Mouse (Mus musculus): ENCODE measurements around the gene Snx15. TPM values are rescaled to one million over a fixed set of nuclear protein-coding genes. Genes with fewer than 3 reads are reported as not detected.

Gene Snx15
- polyA plus RNA-seq, 1 experiment from 2014 or later, result 33.1 TPM

DNA sequence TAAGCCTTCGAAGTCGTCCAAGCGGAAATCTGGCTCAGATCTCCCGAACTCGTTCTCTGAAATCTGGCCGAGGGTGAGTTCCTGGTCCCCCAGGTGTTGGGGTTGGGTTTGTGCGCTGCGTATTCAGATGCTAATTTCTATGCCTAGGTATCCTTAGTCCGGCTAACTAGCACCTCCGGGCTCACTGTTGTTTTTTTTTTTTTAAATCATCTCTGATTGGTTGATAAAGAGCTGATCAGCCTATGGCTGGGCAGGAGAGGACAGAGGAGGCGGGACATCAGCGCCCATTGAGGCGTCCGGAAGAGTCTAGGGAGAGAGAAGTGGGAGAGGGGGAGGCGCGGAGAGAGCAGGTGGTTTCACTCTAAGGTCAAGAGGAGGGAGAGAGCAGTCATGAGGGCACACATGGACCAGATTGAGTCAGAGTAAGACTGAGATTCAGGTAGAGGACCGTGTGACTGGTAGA lies 42.7 kb downstream of the Snx15 start:
- peak overlapping the region; percentile 66 for H3K4me2 ChIP-seq
- peaks cover 64% of the 10 kb centered on the region for H3K36me3 ChIP-seq
- H3K4me3 ChIP-seq, result peak overlapping the region; percentile 62
- peak; percentile 66; the same call in 1 of the 2 replicates for ATAC-seq (ENCODE audit: borderline replicate concordance, extremely low read depth, low FRiP score, low TSS enrichment)
- WGBS, result under 1% methylated on average over 17 of the region's 17 CpGs
- peak overlapping the region; percentile 32 for H3K27ac ChIP-seq
- no peaks in the 10 kb centered on the region for H3K27me3 ChIP-seq
- peak overlapping the region; percentile 64 for H3K9ac ChIP-seq
- H3K4me1 ChIP-seq, result peaks cover 22% of the 10 kb centered on the region
- no peaks in the 10 kb centered on the region for H3K9me3 ChIP-seq

DNA sequence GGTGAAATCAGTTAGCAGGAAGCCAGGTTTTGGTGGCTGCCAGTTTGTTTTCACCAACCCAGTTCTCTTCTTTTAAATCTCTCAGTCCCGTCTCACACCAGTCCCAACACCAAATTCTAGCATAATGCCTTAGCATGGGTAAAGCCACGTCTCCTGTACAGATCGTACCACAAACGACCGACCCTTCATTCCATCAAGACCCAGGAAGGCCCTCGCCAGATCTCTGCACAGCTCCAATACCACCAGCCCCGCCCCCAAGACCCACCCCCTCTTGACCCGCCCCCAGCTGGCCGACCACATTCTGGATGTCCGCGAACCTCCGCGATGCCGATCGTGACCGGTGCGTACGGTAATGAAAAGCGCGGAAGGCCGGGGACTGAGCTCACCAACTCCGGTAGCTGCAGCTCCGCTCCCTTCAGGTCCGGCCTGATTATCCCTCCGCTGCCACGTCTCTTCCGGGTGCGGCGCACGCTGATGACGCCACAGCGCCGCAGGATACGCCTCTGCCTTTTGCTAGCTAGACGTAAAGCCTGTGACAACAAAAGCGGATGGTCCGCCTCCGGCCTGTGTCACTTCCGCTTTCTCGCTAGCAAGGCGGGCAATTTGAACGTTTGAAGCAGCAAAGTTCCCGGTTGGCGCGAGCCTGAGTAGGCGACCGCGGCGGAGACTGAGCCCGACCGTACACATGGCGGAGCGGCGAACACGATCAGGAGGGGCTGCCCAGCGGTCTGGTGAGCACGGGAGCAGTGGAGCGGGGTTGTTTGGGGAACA lies 43.4 kb downstream of the Snx15 start, which contains the start of the genes Zfpl1 and Cdca5:
Gene Zfpl1 (minus strand): TSS at position 479 of the 771 bp plus-strand sequence.
Gene Cdca5 (plus strand): TSS at position 506 of the 771 bp plus-strand sequence.
- Histone ChIP-seq H3K9me3 (no peaks in the 10 kb centered on the region), H3K4me1 (peaks cover 22% of the 10 kb centered on the region), H3K9ac (peak within 1 kb of the TSS; percentile 64), H3K27ac (peak within 1 kb of the TSS; percentile 58), H3K36me3 (peaks cover 63% of the 10 kb centered on the region), H3K27me3 (no peaks in the 10 kb centered on the region), H3K4me2 (peak within 1 kb of the TSS; percentile 83), H3K4me3 (peak within 1 kb of the TSS; percentile 62)
- peak; percentile 91 for ATAC-seq (ENCODE audit: borderline replicate concordance, extremely low read depth, low FRiP score, low TSS enrichment)
- under 1% methylated on average over 58 of the region's 58 CpGs for WGBS

DNA sequence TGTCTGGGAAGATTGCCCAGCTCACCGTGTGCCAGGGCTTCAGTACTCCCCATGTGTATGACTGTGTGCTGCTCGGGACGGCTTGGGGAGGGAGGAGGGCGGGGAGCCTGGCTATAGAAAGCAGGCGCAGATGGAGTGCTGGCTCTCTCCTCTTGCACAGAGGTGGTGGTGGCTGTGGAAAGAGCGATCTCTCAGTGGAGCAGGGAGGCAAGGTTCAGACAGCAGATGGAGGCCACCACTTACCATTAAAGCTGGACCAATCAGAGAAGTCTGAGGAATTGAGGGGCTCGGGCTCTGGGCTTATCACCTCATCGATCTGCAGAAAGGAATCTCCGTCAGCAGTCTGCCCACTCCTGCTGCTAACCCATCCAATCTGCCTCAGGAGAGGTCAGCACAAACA lies 45.9 kb downstream of the Snx15 start, which contains the start of gene Gm28374:
Gene Gm28374 (minus strand): TSS at position 101 of the 400 bp plus-strand sequence.
- no peak for ATAC-seq (ENCODE audit: borderline replicate concordance, extremely low read depth, low FRiP score, low TSS enrichment)
- Histone ChIP-seq H3K9me3 (no peaks in the 10 kb centered on the region), H3K36me3 (peaks cover 38% of the 10 kb centered on the region), H3K27ac (no peak within 1 kb of the TSS), H3K9ac (no peak within 1 kb of the TSS), H3K4me1 (peaks cover 31% of the 10 kb centered on the region), H3K4me3 (no peak within 1 kb of the TSS), H3K4me2 (no peak within 1 kb of the TSS), H3K27me3 (no peaks in the 10 kb centered on the region)
- WGBS, result 79% methylated on average over 9 of the region's 9 CpGs

DNA sequence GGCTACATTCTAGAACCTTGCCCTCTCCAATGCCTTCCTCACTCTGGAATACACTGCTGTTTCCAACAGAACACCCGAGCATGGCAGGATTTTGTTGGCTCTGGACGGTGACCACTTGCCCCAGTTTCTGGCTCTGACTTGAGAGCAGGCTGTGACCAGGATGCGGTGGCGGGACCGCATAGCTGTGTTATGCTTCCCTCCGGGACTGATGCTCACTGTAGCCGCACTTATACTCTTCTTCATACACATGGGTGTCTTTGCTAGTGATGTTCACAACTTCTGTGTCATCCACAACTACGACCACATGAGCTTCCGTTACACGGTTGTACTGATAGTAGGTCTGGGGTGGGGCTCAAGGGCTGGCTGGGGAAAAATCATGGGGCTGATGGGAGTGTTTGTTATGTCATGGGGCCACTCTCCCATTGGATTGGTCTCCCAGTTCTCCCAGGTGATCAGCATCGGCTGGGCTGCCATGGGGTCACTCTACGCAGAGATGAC lies 48.1 kb downstream of the Snx15 start, which contains the start of gene Tmem262:
Gene Tmem262 (plus strand): TSS at position 51 of the 498 bp plus-strand sequence.
- Histone ChIP-seq H3K27ac (no peak within 1 kb of the TSS), H3K9me3 (no peaks in the 10 kb centered on the region), H3K4me1 (peaks cover 26% of the 10 kb centered on the region), H3K36me3 (peaks cover 28% of the 10 kb centered on the region), H3K4me3 (no peak within 1 kb of the TSS), H3K27me3 (no peaks in the 10 kb centered on the region), H3K4me2 (no peak within 1 kb of the TSS), H3K9ac (no peak within 1 kb of the TSS)
- 88% methylated on average over 12 of the region's 12 CpGs for WGBS
- no peak for ATAC-seq (ENCODE audit: borderline replicate concordance, extremely low read depth, low FRiP score, low TSS enrichment)

DNA sequence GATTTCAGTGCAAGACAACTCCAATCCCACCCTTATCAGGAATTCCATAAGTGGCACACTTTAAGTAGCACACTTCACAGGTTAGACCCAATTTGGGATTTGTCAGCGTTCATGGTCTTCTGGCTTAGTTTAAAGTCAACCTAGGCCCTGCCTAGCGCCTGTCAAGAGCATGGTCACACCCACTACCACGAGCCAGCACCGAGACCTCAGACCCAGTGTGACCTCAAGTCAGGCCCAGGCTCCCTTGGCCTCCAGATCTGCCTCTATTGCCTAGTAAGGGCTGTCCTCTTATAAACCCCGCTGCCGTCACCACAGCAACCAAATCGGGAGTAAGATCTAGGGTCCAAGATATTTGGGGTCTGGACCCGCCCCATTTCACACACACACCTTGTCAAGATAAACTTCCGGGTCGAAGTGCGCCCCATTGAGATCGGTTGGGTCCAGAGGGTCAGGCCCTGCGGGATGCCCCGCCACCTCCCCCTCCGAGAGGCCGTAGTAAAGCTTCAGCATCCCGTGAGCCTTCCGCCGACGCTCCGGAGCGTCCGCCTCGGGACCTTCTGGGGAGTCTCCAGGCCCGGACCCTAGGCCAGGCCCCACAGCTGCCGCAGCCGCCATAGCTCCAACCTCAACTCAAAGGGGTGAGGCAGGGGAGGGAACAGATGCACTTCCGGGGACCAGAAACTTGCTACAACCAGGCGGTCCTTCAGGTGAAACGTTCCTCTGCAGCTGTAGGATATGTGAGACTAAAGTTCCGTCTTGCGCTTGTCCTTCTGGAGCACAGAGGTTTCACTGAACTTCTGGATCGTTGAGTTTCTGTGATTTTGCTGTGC lies 51.3 kb downstream of the Snx15 start, which contains the start of gene Vps51:
Gene Vps51 (minus strand): TSS at position 668 of the 830 bp plus-strand sequence.
- Histone ChIP-seq H3K4me2 (peak within 1 kb of the TSS; percentile 67), H3K4me3 (peak within 1 kb of the TSS; percentile 76), H3K27ac (peak within 1 kb of the TSS; percentile 87), H3K36me3 (peaks cover 19% of the 10 kb centered on the region), H3K9me3 (no peaks in the 10 kb centered on the region), H3K27me3 (no peaks in the 10 kb centered on the region), H3K4me1 (peaks cover 16% of the 10 kb centered on the region), H3K9ac (peak within 1 kb of the TSS; percentile 79)
- under 1% methylated on average over 33 of the region's 33 CpGs for WGBS
- peak; percentile 81 for ATAC-seq (ENCODE audit: borderline replicate concordance, extremely low read depth, low FRiP score, low TSS enrichment)

DNA sequence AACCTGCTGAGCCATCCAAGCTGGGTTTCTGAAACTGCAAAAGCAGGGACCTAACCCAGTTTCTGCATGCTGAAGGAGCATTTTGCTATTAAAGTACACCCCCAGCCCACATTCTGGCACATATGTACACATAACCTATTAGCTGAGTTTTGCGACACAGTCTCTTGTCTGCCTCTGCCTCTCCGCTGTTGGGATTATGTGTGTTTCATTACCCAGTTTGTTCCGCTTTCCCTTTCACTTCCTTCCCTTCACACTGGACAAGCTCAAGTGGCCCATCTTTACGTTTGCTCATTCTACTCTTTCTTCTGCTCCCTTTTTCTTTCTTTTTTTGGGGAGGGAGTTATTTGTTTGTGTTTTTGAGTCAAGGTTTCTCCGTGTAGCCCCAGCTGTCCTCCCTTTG lies 54.2 kb downstream of the Snx15 start:
- peaks cover 16% of the 10 kb centered on the region for H3K4me1 ChIP-seq
- H3K4me3 ChIP-seq, result no peak overlapping the region
- no peak overlapping the region for H3K27ac ChIP-seq
- no peak overlapping the region for H3K9ac ChIP-seq
- no peak for ATAC-seq (ENCODE audit: borderline replicate concordance, extremely low read depth, low FRiP score, low TSS enrichment)
- no peaks in the 10 kb centered on the region for H3K27me3 ChIP-seq
- WGBS, result 90% methylated on average over 5 of the region's 5 CpGs
- no peaks in the 10 kb centered on the region for H3K9me3 ChIP-seq
- H3K36me3 ChIP-seq, result peaks cover 27% of the 10 kb centered on the region
- no peak overlapping the region for H3K4me2 ChIP-seq

DNA sequence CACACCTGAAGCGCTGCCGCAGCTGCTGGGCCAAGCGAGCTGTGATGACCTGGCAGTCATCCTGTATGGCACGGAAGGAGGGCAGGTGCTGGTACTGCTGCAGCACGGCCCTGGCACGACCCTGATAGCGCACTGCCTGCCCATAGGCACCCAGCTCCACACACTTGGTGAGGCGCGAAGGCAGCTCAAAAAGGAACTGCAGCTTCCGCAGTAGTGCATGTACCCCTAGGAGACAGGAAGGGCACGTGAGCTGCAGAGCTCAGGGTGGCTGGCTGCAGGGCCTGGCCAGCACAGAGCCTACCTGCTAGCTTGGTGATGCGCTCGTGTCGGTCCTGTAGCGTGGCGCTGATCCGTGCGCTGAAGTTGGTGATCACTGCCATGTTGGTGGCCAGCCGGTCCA lies 56.8 kb downstream of the Snx15 start:
- H3K9me3 ChIP-seq, result no peaks in the 10 kb centered on the region
- H3K4me2 ChIP-seq, result no peak overlapping the region
- no peak for ATAC-seq (ENCODE audit: borderline replicate concordance, extremely low read depth, low FRiP score, low TSS enrichment)
- peaks cover 29% of the 10 kb centered on the region for H3K36me3 ChIP-seq
- no peaks in the 10 kb centered on the region for H3K27me3 ChIP-seq
- 89% methylated on average over 19 of the region's 19 CpGs for WGBS
- H3K4me1 ChIP-seq, result peaks cover 24% of the 10 kb centered on the region
- H3K9ac ChIP-seq, result no peak overlapping the region
- no peak overlapping the region for H3K4me3 ChIP-seq
- no peak overlapping the region for H3K27ac ChIP-seq

DNA sequence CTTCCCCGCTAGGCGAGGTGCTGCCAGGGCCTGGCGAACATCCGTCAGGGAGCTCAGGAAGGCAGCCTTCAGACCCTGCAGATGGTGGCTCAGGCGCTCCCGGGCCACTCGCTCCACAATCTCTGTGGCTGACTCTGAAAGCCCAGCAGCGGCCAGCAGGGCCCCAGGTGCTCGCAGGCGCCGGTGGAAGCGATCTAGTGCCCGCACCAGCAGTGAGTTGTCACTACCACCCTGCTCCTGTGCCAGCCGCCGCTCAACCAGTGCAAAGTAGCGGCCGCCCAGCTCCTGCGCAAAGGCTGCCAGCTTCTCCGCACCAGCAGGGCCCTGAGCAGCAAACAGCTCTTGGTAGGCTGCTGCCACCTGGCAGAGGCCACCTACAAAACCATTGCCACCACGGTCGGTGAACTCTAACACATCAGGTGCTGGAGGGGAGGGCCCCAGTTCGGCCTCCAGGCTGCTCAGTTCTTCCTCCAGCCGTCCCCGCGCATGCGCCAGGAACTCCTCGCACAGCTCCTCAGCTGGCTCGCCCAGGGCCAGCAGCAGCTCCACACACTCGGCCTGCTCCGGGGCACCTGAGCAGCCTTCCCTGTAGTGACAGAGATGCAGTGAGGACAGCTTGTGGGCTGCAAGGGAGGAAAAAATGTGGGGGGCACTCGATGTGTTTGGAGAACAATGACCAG lies 57.4 kb downstream of the Snx15 start:
- WGBS, result 85% methylated on average over 31 of the region's 31 CpGs
- peaks cover 20% of the 10 kb centered on the region for H3K4me1 ChIP-seq
- no peaks in the 10 kb centered on the region for H3K27me3 ChIP-seq
- no peak overlapping the region for H3K4me2 ChIP-seq
- no peak for ATAC-seq (ENCODE audit: borderline replicate concordance, extremely low read depth, low FRiP score, low TSS enrichment)
- no peaks in the 10 kb centered on the region for H3K9me3 ChIP-seq
- no peak overlapping the region for H3K27ac ChIP-seq
- H3K4me3 ChIP-seq, result no peak overlapping the region
- peaks cover 29% of the 10 kb centered on the region for H3K36me3 ChIP-seq
- H3K9ac ChIP-seq, result no peak overlapping the region

DNA sequence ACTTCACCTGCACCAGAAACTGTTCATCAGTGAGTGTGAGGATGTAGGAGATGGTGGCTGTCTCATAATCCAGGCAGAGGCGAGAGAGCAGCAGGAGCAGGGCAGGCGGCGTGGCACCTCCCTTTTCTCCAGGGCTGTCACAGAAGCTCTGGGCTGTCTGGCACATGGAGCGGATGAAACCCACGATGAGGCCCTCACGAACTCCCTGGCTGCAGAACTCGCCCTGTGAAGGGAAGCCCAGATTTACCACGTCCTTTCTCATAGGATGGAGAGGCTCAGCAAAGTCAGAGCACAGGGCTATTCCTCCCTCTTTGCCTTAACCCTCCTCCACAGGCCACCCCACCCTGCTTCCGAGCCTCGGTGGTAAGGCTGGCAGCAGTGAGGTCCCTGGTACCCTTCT lies 58.3 kb downstream of the Snx15 start:
- WGBS, result 87% methylated on average over 10 of the region's 10 CpGs

More for the DNA sequence above, 58.3 kb downstream of the Snx15 start:
- ATAC-seq (ENCODE audit: borderline replicate concordance, extremely low read depth, low FRiP score, low TSS enrichment), result no peak
- Histone ChIP-seq H3K4me3 (no peak overlapping the region), H3K9ac (no peak overlapping the region), H3K9me3 (no peaks in the 10 kb centered on the region), H3K36me3 (peaks cover 29% of the 10 kb centered on the region), H3K4me1 (peaks cover 20% of the 10 kb centered on the region), H3K27ac (no peak overlapping the region), H3K27me3 (no peaks in the 10 kb centered on the region), H3K4me2 (no peak overlapping the region)
